Mouse (Mus musculus): ENCODE measurements around the gene Ttc4. TPM values are rescaled to one million over a fixed set of nuclear protein-coding genes. Genes with fewer than 3 reads are reported as not detected.

Ttc4 gene
- polyA plus RNA-seq (2012; rRNA removed; ENCODE audit: low replicate concordance), result 53.7 and 81.7 TPM in 2 replicates

DNA sequence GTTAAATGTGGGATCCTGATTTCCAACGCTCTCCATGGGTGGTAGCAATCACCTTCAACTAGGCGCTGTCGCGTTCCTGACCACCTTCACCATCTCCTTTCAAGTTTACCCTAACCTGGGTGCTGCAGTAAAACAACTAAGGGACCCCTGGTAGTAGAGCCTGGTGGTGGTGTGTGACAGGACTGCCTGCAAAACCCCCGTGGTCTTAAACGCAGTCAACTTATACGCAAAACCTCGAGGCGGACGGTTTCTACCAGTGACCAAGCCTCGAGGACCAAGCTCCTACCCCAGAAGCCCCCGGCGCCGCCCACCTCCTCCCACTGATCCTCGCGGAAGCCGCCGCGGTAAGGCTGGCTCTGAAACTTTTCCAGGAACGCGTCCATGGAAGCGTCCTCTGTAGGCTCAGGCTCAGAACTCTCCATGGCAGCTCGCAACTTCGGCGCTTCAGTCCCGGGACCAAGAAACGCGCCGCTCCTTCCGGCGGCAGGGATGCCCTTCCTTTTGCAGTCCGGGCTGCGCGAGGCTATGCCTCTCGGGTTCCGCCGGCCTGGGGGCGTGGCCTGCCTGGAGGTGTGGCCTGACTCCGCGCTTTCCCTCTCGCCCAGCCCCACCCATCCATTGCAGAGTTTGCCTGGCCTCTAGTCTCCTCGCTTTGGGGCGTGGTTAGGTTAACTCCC, at the start of gene Ttc4:
Ttc4 (minus strand) TSS at position 503 of the 677 bp plus-strand sequence.

GRCm38 (mm10) chr4:106650833-106651527, 27.8 kb downstream of the Ttc4 start, which contains the start of gene Pars2:
Gene Pars2 (plus strand): TSS chr4:106651069.

DNA sequence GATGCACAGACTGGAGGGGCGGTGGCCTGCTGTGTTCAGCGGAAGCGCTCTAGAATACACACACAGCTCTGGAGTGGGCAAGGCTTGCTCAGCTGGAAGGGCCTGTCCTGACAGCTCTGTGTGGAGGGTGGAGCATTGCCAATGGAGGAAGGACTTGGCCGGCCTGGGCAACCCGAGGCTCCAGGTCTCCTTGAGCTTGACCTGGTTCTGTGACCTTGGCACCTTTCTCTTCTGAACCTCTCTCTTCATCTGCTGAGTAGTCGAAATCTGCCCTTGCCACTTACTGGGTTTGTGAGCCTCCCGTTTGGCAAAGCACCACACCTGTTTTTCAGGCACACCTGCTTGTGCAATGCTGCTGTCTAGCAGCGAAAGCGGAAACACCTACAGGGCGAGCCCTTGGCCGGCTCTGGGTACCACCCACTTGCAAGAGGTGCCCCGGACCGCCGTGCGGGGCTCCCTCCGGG, 56.7 kb downstream of the Ttc4 start, which contains the start of gene Ttc22:
Ttc22 (plus strand) TSS at position 403 of the 464 bp plus-strand sequence.

DNA sequence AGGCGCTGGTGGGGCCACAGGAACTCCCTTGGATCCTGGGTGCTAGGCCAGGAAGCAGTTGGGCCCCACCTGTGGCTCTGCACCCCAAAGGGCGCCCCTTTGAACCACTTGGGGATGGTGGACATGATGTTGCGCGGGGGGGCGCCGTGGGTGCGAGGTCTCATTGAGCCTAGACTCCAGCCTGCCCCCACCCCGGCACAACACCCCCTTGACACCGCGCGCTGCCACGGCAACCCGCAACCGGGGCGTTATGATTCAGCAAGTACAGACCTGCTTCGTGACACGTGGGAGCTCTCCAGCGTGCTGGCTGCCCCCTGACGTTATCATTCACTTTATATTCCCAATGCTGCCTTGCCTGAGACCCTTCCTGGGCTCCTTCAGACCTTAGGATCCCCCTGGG, 61.7 kb downstream of the Ttc4 start, which contains the start of gene Lexm:
Lexm (minus strand) TSS at position 186 of the 400 bp plus-strand sequence.

Other genes starting within 250 kb of the Ttc4 start
- gene Pcsk9, start 214.6 kb downstream of the Ttc4 start, polyA plus RNA-seq (2012; rRNA removed; ENCODE audit: low replicate concordance), result 0.16 and 1.7 TPM in 2 replicates
- 0.06 TPM in 1 of 2 replicates, not detected in the other for gene Bsnd, start 186.7 kb downstream of the Ttc4 start, polyA plus RNA-seq (2012; rRNA removed; ENCODE audit: low replicate concordance)
- gene Dhcr24, start 117.9 kb downstream of the Ttc4 start, polyA plus RNA-seq (2012; rRNA removed; ENCODE audit: low replicate concordance), result 48.7 and 70.3 TPM in 2 replicates
- gene Lexm, start 61.7 kb downstream of the Ttc4 start, polyA plus RNA-seq (2012; rRNA removed; ENCODE audit: low replicate concordance), result not detected in 2 replicates
- gene Ttc22, start 56.5 kb downstream of the Ttc4 start, polyA plus RNA-seq (2012; rRNA removed; ENCODE audit: low replicate concordance), result 1.8 TPM in 1 of 2 replicates, not detected in the other
- 10.8 and 17.0 TPM in 2 replicates for gene Pars2, start 27.9 kb downstream of the Ttc4 start, polyA plus RNA-seq (2012; rRNA removed; ENCODE audit: low replicate concordance)
- gene Mroh7, start 52.0 kb upstream of the Ttc4 start, polyA plus RNA-seq (2012; rRNA removed; ENCODE audit: low replicate concordance), result 1.0 and 3.9 TPM in 2 replicates
- gene Fam151a, start 54.9 kb upstream of the Ttc4 start, polyA plus RNA-seq (2012; rRNA removed; ENCODE audit: low replicate concordance), result 0.27 and 1.5 TPM in 2 replicates
- 13.6 and 15.7 TPM in 2 replicates for gene Acot11, start 126.1 kb upstream of the Ttc4 start, polyA plus RNA-seq (2012; rRNA removed; ENCODE audit: low replicate concordance)
- 36.8 and 73.7 TPM in 2 replicates for gene Ssbp3, start 231.8 kb upstream of the Ttc4 start, polyA plus RNA-seq (2012; rRNA removed; ENCODE audit: low replicate concordance)

Data from subcutaneous adipose tissue, adult 2 months (tissue).